Mouse (Mus musculus): Measurements from ENCODE around the gene Arrdc2.

GRCm38 (mm10) chr8:70884683-70885082 is 45.2 kb upstream of the Arrdc2 start:
- no peak for TF ChIP-seq CTCF (IDR thresholded peaks at IDR 0.05; ENCODE audit: control insufficient read depth, insufficient read depth, insufficient replicate concordance, low read depth, low read length)
- TF ChIP-seq POLR2A (IDR thresholded peaks at IDR 0.05; ENCODE audit: control insufficient read depth, low read depth, low read length) = no peak
